Mouse (Mus musculus): ENCODE measurements around the gene Slc39a8.

Gene Slc39a8

GRCm38 (mm10) chr3:135845860-135846259 is 20.8 kb downstream of the Slc39a8 start:
- DNase-seq (ENCODE audit: low spot score in 2 of 2): no peak

GRCm38 (mm10) chr3:135851607-135852006 is 26.5 kb downstream of the Slc39a8 start:
- no peak for DNase-seq (ENCODE audit: low spot score in 2 of 2)

GRCm38 (mm10) chr3:135853604-135854297 is 28.7 kb downstream of the Slc39a8 start:
- no peak for DNase-seq (ENCODE audit: low spot score in 2 of 2)

- DNase-seq (ENCODE audit: low spot score in 2 of 2): no peak
Observed at GRCm38 (mm10) chr3:135854298-135854984, 29.4 kb downstream of the Slc39a8 start.

GRCm38 (mm10) chr3:135854985-135855340 is 29.9 kb downstream of the Slc39a8 start:
- no peak for DNase-seq (ENCODE audit: low spot score in 2 of 2)

GRCm38 (mm10) chr3:135856303-135856702 is 31.2 kb downstream of the Slc39a8 start:
- DNase-seq (ENCODE audit: low spot score in 2 of 2): no peak

GRCm38 (mm10) chr3:135857134-135857533 is 32.1 kb downstream of the Slc39a8 start:
- DNase-seq (ENCODE audit: low spot score in 2 of 2): no peak

GRCm38 (mm10) chr3:135859431-135859830 is 34.4 kb downstream of the Slc39a8 start:
- DNase-seq (ENCODE audit: low spot score in 2 of 2): peak in 1 of 2 experiments; percentile 8

GRCm38 (mm10) chr3:135862804-135863203 is 37.7 kb downstream of the Slc39a8 start:
- peak in 1 of 2 experiments; percentile 48 for DNase-seq (ENCODE audit: low spot score in 2 of 2)

- DNase-seq (ENCODE audit: low spot score in 2 of 2): no peak
Observed at GRCm38 (mm10) chr3:135869041-135869440, 44.0 kb downstream of the Slc39a8 start.

GRCm38 (mm10) chr3:135872325-135872724 is 47.2 kb downstream of the Slc39a8 start:
- no peak for DNase-seq (ENCODE audit: low spot score in 2 of 2)

GRCm38 (mm10) chr3:135873596-135873995 is 48.5 kb downstream of the Slc39a8 start:
- no peak for DNase-seq (ENCODE audit: low spot score in 2 of 2)

- DNase-seq (ENCODE audit: low spot score in 2 of 2): no peak
Observed at GRCm38 (mm10) chr3:135878048-135878447, 53.0 kb downstream of the Slc39a8 start.

GRCm38 (mm10) chr3:135885927-135886658 is 61.0 kb downstream of the Slc39a8 start:
- DNase-seq (ENCODE audit: low spot score in 2 of 2): no peak

GRCm38 (mm10) chr3:135886659-135887027 is 61.6 kb downstream of the Slc39a8 start:
- peak; percentile 78 to 79 for DNase-seq (ENCODE audit: low spot score in 2 of 2)

GRCm38 (mm10) chr3:135887033-135887855 is 62.2 kb downstream of the Slc39a8 start:
- DNase-seq (ENCODE audit: low spot score in 2 of 2): no peak

- DNase-seq (ENCODE audit: low spot score in 2 of 2): no peak
Observed at GRCm38 (mm10) chr3:135887856-135888155, 62.7 kb downstream of the Slc39a8 start.

GRCm38 (mm10) chr3:135889401-135889800 is 64.3 kb downstream of the Slc39a8 start:
- no peak for DNase-seq (ENCODE audit: low spot score in 2 of 2)

- DNase-seq (ENCODE audit: low spot score in 2 of 2): no peak
Observed at GRCm38 (mm10) chr3:135903366-135903765, 78.3 kb downstream of the Slc39a8 start.

- DNase-seq (ENCODE audit: low spot score in 2 of 2): no peak
Observed at GRCm38 (mm10) chr3:135904881-135905280, 79.8 kb downstream of the Slc39a8 start.

GRCm38 (mm10) chr3:135905729-135906128 is 80.7 kb downstream of the Slc39a8 start:
- no peak for DNase-seq (ENCODE audit: low spot score in 2 of 2)

- no peak for DNase-seq (ENCODE audit: low spot score in 2 of 2)
Observed at GRCm38 (mm10) chr3:135907028-135907427, 81.9 kb downstream of the Slc39a8 start.
